Mouse (Mus musculus) cerebellum, postnatal 25 days (tissue): ENCODE data around the gene Rsu1.

Experiments
- DNase-seq, 2 experiments: peaks; one replicate each; pipeline ENCODE4 v3.0.0; 2021; ENCODE audit warnings: mixed read lengths in 2 of 2

The Rsu1 gene

GRCm38 (mm10) chr2:13038772-13039171 is 232.4 kb downstream of the Rsu1 start:
- DNase-seq, result no peak
